Mouse (Mus musculus): Measurements from ENCODE around the gene Coro1a. TPM values are rescaled to one million over a fixed set of nuclear protein-coding genes. Genes with fewer than 3 reads are reported as not detected.

Gene Coro1a
- total and polyA plus RNA-seq, 2 experiments from 2014 or later, result 93.7 to 150 TPM

DNA sequence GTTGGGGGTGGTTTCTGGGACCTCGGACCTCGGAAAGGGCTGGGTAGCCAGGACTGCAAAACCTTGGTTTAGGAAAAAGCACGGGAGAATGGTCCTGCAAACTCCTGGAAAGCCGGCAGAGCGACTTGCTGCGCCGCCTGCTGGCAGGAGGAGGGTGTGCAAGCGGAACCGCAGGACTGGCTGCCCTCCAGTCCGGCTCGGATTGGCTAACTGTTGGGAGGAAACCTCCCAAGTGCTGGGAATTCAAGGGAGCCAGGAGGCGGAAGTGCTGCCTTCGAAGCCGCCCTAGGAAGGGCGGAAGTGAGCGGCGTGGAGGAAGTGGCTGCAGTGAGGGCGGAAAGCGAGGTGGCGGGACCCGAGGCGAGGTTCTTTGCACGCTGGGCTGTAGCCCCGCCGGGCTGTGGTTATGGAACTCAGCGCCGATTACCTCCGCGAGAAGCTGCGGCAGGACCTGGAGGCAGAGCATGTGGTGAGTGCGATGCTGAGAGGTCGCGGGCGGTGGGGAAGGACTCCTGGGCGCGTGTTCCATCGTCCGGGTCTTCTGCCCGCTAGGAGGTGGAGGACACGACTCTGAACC, 11.9 kb downstream of the Coro1a start, which contains the start of gene Slx1b:
Gene Slx1b, minus strand, starts transcription at position 154 of the 577 bp plus-strand sequence.
- Histone ChIP-seq H3K9ac (replicated peaks; ENCODE audit: low read length) (peak within 1 kb of the TSS; percentile 71), H3K4me3 (ENCODE audit: low read length) (peak within 1 kb of the TSS; percentile 69), H3K4me2 (ENCODE audit: low read depth, low read length) (peak within 1 kb of the TSS; percentile 75), H3K4me1 (ENCODE audit: insufficient read depth, low read length) (no peaks in the 10 kb centered on the region; the same call in 1 of the 2 replicates), H3K27me3 (ENCODE audit: insufficient read depth, low read length) (no peaks in the 10 kb centered on the region), H3K27ac (peak within 1 kb of the TSS; percentile 90), H3K9me3 (ENCODE audit: low read length) (no peaks in the 10 kb centered on the region), H3K36me3 (ENCODE audit: insufficient read depth, low read length) (peaks cover 25% of the 10 kb centered on the region)
- ATAC-seq (peak; percentile 95), DNase-seq (ENCODE audit: low spot score) (peak; percentile 98)
- under 1% methylated on average over 40 of the region's 40 CpGs for WGBS
- TF ChIP-seq CTCF (IDR thresholded peaks at IDR 0.05; ENCODE audit: low read depth), result peak; percentile 98

DNA sequence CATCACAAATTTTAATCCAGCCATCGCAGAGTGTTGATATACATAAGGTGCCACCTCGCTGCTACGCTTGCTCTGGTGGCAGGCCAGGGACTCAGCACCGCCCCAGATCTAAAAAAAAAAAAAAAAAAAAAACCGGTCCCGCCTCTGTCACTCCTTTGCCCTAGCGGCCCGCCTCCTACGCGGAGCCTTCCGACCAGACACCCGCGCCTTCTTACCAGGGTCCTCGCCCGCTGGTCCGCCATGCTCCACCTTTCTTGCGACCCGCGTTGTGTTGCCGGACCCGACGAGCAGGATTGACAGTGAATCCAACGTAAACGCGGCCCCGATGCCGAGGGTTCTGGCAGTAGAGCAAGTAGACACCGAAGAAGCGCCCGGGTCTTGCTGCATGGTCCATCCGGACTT, 12.4 kb downstream of the Coro1a start, which contains the start of gene Bola2:
Gene Bola2, plus strand, starts transcription at position 192 of the 402 bp plus-strand sequence.
- no peak for TF ChIP-seq CTCF (IDR thresholded peaks at IDR 0.05; ENCODE audit: low read depth)
- no peaks in the 10 kb centered on the region for H3K9me3 ChIP-seq (ENCODE audit: low read length)
- DNase-seq (ENCODE audit: low spot score), result peak; percentile 70
- peaks cover 25% of the 10 kb centered on the region for H3K36me3 ChIP-seq (ENCODE audit: insufficient read depth, low read length)
- no peaks in the 10 kb centered on the region; the same call in 1 of the 2 replicates for H3K4me1 ChIP-seq (ENCODE audit: insufficient read depth, low read length)
- H3K4me3 ChIP-seq (ENCODE audit: low read length), result peak within 1 kb of the TSS; percentile 69
- H3K4me2 ChIP-seq (ENCODE audit: low read depth, low read length), result peak within 1 kb of the TSS; percentile 75
- WGBS, result under 1% methylated on average over 31 of the region's 31 CpGs
- H3K27me3 ChIP-seq (ENCODE audit: insufficient read depth, low read length), result no peaks in the 10 kb centered on the region
- peak within 1 kb of the TSS; percentile 90 for H3K27ac ChIP-seq
- H3K9ac ChIP-seq (replicated peaks; ENCODE audit: low read length), result peak within 1 kb of the TSS; percentile 71
- ATAC-seq, result peak; percentile 28

- WGBS, result 13% methylated on average over 10 of the region's 10 CpGs
- Histone ChIP-seq H3K4me3 (ENCODE audit: low read length) (peak overlapping the region; percentile 69), H3K4me1 (ENCODE audit: insufficient read depth, low read length) (no peaks in the 10 kb centered on the region; the same call in 1 of the 2 replicates), H3K36me3 (ENCODE audit: insufficient read depth, low read length) (peaks cover 18% of the 10 kb centered on the region), H3K9ac (replicated peaks; ENCODE audit: low read length) (peak overlapping the region; percentile 71; the same call in 1 of the 2 replicates), H3K27me3 (ENCODE audit: insufficient read depth, low read length) (no peaks in the 10 kb centered on the region), H3K9me3 (ENCODE audit: low read length) (no peaks in the 10 kb centered on the region), H3K27ac (0 out of 2 replicates have a peak overlapping the region, but pooled peaks have one; percentile 90), H3K4me2 (ENCODE audit: low read depth, low read length) (peak overlapping the region; percentile 75)
- peak; percentile 14 for DNase-seq (ENCODE audit: low spot score)
- no peak for ATAC-seq
- TF ChIP-seq CTCF (IDR thresholded peaks at IDR 0.05; ENCODE audit: low read depth), result 0 out of 2 replicates have a peak, but pooled peaks have one; percentile 1
Observed at GRCm38 (mm10) chr7:126694441-126695051, 13.0 kb downstream of the Coro1a start.

DNA sequence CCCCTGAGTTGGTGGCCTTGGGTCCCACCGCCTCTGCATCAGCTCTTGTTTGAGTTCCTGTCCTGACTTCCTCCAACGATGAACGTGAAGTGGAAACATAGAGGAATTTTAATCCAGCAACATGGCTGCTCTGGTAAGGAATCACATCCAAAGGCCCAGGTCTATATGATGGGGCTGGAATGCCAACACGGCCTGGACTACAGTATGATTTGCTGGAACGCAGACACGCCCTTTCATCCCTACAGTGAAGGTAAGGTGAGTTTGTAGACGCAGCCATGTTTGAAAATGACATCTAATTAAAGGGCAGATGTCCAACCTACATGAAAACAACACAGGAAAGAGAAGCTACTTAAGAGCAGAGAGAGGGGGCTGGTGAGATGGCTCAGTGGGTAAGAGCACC, 13.8 kb downstream of the Coro1a start:
- H3K27me3 ChIP-seq (ENCODE audit: insufficient read depth, low read length), result no peaks in the 10 kb centered on the region
- WGBS, result 90% methylated on average over 7 of the region's 7 CpGs
- no peak overlapping the region for H3K4me3 ChIP-seq (ENCODE audit: low read length)
- H3K27ac ChIP-seq, result no peak overlapping the region
- no peaks in the 10 kb centered on the region for H3K9me3 ChIP-seq (ENCODE audit: low read length)
- DNase-seq (ENCODE audit: low spot score) (no peak), ATAC-seq (no peak)
- H3K4me1 ChIP-seq (ENCODE audit: insufficient read depth, low read length), result no peaks in the 10 kb centered on the region; the same call in 1 of the 2 replicates
- peaks cover 16% of the 10 kb centered on the region for H3K36me3 ChIP-seq (ENCODE audit: insufficient read depth, low read length)
- TF ChIP-seq CTCF (IDR thresholded peaks at IDR 0.05; ENCODE audit: low read depth), result no peak
- no peak overlapping the region for H3K9ac ChIP-seq (replicated peaks; ENCODE audit: low read length)
- 0 out of 2 replicates have a peak overlapping the region, but pooled peaks have one; percentile 75 for H3K4me2 ChIP-seq (ENCODE audit: low read depth, low read length)

GRCm38 (mm10) chr7:126693256-126693655, 14.3 kb downstream of the Coro1a start:
- H3K4me3 ChIP-seq (ENCODE audit: low read length), result no peak overlapping the region
- no peak overlapping the region for H3K9ac ChIP-seq (replicated peaks; ENCODE audit: low read length)
- 31% methylated on average over 3 of the region's 3 CpGs for WGBS

GRCm38 (mm10) chr7:126692426-126692825, 15.2 kb downstream of the Coro1a start:
- Histone ChIP-seq H3K4me2 (ENCODE audit: low read depth, low read length) (no peak overlapping the region), H3K4me1 (ENCODE audit: insufficient read depth, low read length) (no peaks in the 10 kb centered on the region; the same call in 1 of the 2 replicates), H3K4me3 (ENCODE audit: low read length) (no peak overlapping the region), H3K9me3 (ENCODE audit: low read length) (no peaks in the 10 kb centered on the region), H3K9ac (replicated peaks; ENCODE audit: low read length) (no peak overlapping the region), H3K27me3 (ENCODE audit: insufficient read depth, low read length) (no peaks in the 10 kb centered on the region), H3K36me3 (ENCODE audit: insufficient read depth, low read length) (peaks cover 16% of the 10 kb centered on the region), H3K27ac (no peak overlapping the region)
- ATAC-seq, result no peak
- TF ChIP-seq CTCF (IDR thresholded peaks at IDR 0.05; ENCODE audit: low read depth), result no peak
- 95% methylated on average over 26 of the region's 26 CpGs for WGBS
- DNase-seq (ENCODE audit: low spot score), result no peak

More at GRCm38 (mm10) chr7:126693256-126693655, 14.3 kb downstream of the Coro1a start:
- Histone ChIP-seq H3K27me3 (ENCODE audit: insufficient read depth, low read length) (no peaks in the 10 kb centered on the region), H3K9me3 (ENCODE audit: low read length) (no peaks in the 10 kb centered on the region), H3K27ac (no peak overlapping the region), H3K4me1 (ENCODE audit: insufficient read depth, low read length) (no peaks in the 10 kb centered on the region; the same call in 1 of the 2 replicates), H3K4me2 (ENCODE audit: low read depth, low read length) (no peak overlapping the region), H3K36me3 (ENCODE audit: insufficient read depth, low read length) (peaks cover 16% of the 10 kb centered on the region)
- peak; percentile 91 for DNase-seq (ENCODE audit: low spot score)
- peak; percentile 88 for TF ChIP-seq CTCF (IDR thresholded peaks at IDR 0.05; ENCODE audit: low read depth)
- ATAC-seq, result no peak

All from hindbrain, postnatal 0 days (tissue).